Mouse (Mus musculus) heart, adult 2 months (tissue): ENCODE measurements around the gene Gm37240. TPM values are rescaled to one million over a fixed set of nuclear protein-coding genes. Genes with fewer than 3 reads are reported as not detected.

Source experiments
- DNase-seq, 2 experiments: peaks; one replicate each; pipeline ENCODE4 v3.0.0; 2021
- H3K27ac ChIP-seq: fragments of 200-600 bp; 2 replicates; pipeline ENCODE4 v1.8.1; 2022
- H3K27me3 ChIP-seq: fragments of 200-500 bp; 2 replicates; pipeline ENCODE4 v1.6.1; 2012; ENCODE audit warnings: mild to moderate bottlenecking, low read length, inconsistent platforms, mixed read lengths; ENCODE audit not compliant: control insufficient read depth, insufficient read depth
- H3K36me3 ChIP-seq: fragments of 200-500 bp; 2 replicates; pipeline ENCODE4 v1.6.1; 2012; ENCODE audit warnings: low read length, inconsistent platforms; ENCODE audit not compliant: control insufficient read depth, insufficient read depth
- H3K4me1 ChIP-seq: fragments of 200-500 bp; 2 replicates; pipeline ENCODE4 v1.6.1; 2011; ENCODE audit warnings: low read length; ENCODE audit not compliant: control insufficient read depth, insufficient read depth
- H3K4me3 ChIP-seq: fragments of 200-600 bp; 2 replicates; pipeline ENCODE4 v1.8.1; 2022
- H3K79me2 ChIP-seq: fragments of 200-500 bp; replicated peaks from 2 replicates; pipeline ENCODE4 v1.6.1; 2012; ENCODE audit warnings: mild to moderate bottlenecking, inconsistent platforms, low read length, moderate library complexity, mixed read lengths; ENCODE audit not compliant: control insufficient read depth, insufficient read depth
- H3K9ac ChIP-seq: fragments of 200-500 bp; 2 replicates; pipeline ENCODE4 v1.6.1; 2012; ENCODE audit warnings: low read depth, mild to moderate bottlenecking, control low read depth, inconsistent platforms, low read length, mixed read lengths
- CTCF ChIP-seq: fragments of 200-600 bp; IDR thresholded peaks from 2 replicates; pipeline ENCODE4 v1.8.1; 2022; ENCODE audit warnings: antibody characterized with exemption, mild to moderate bottlenecking, moderate library complexity
- EP300 ChIP-seq: fragments of 200-500 bp; IDR thresholded peaks from 2 replicates; pipeline ENCODE4 v1.6.1; 2011; ENCODE audit warnings: low read depth, low read length, control low read depth; ENCODE audit not compliant: insufficient read depth
- POLR2A ChIP-seq: fragments of 200-500 bp; IDR thresholded peaks from 2 replicates; pipeline ENCODE4 v1.6.1; 2011; ENCODE audit warnings: mild to moderate bottlenecking, low read depth, low read length, control low read depth; ENCODE audit not compliant: insufficient read depth
- WGBS: fragments of 180-500 bp; shearing (Covaris S2); methylation state at CpG from one replicate; pipeline ENCODE4 v1.1.7; 2018; 5-methylcytosine and 5-hydroxymethylcytosine counted together
- intact Hi-C: fragments of 180-260 bp; cut with DNase I; formaldehyde crosslinking; loops from one replicate; pipeline ENCODE4 v1.15.1; 2025
- polyA plus RNA-seq: library from polyadenylated mRNA; depleted of rRNA; stranded (reverse); fragments of >200 nt; gene quantifications from 2 replicates; pipeline ENCODE4 v1.2.3, GENCODE M21; 2012
- total RNA-seq, 2 experiments: library from RNA; stranded (reverse); gene quantifications; 2 replicates each; pipeline ENCODE4 v1.2.3; 2021

The Gm37240 gene
- total and polyA plus RNA-seq, 3 experiments = 25.0 to 45.3 (median 36.6) TPM

DNA sequence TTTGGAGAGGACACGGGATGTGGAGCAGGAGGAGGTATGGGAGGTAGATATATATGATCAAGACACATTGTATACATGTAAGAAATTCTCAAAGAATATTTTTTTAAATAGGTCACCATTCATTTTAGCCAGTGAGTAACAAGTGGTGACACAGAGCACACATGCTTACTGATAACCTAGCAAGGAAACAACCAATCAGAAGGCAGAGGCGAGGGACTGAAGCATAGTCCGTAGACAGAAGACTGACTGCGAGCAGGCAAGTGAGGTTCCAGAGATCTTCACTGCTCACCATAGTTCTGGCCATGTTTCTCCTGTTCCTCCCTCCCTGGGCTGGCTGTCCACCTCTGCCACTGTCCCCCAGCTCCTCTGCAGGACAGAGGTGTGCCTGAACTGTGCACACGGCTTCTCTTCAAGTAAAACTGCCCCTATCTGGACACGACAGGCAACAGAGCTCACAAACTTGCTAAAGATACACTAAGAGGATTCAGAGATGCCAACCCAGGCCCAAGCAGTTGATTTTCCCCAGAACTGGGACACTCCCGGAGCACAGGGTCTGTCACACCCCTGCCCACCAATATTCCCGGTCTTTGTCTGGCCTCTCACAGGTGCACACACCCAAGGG is 207.9 kb downstream of the Gm37240 start:
- no peaks in the 10 kb centered on the region for H3K27me3 ChIP-seq
- no peaks in the 10 kb centered on the region for H3K79me2 ChIP-seq
- no peak overlapping the region for H3K4me3 ChIP-seq
- H3K27ac ChIP-seq = no peak overlapping the region
- no peak for TF ChIP-seq CTCF
- TF ChIP-seq POLR2A = no peak
- TF ChIP-seq EP300 = no peak
- intact Hi-C loops = no loop called here
- no peaks in the 10 kb centered on the region for H3K36me3 ChIP-seq
- 65% methylated on average over 8 of the region's 8 CpGs for WGBS
- DNase-seq = no peak
- H3K4me1 ChIP-seq = no peaks in the 10 kb centered on the region
- no peak overlapping the region for H3K9ac ChIP-seq

- H3K4me3 ChIP-seq = no peak overlapping the region
- no peak for DNase-seq
- H3K36me3 ChIP-seq = no peaks in the 10 kb centered on the region
- H3K27ac ChIP-seq = no peak overlapping the region
- no peaks in the 10 kb centered on the region for H3K79me2 ChIP-seq
- 78% methylated on average over 3 of the region's 3 CpGs for WGBS
- no peak overlapping the region for H3K9ac ChIP-seq
- H3K27me3 ChIP-seq = no peaks in the 10 kb centered on the region
- intact Hi-C loops = no loop called here
- TF ChIP-seq POLR2A (no peak), EP300 (no peak), CTCF (no peak)
- H3K4me1 ChIP-seq = no peaks in the 10 kb centered on the region
Observed at GRCm38 (mm10) chr3:85677952-85678351, 209.4 kb downstream of the Gm37240 start.

DNA sequence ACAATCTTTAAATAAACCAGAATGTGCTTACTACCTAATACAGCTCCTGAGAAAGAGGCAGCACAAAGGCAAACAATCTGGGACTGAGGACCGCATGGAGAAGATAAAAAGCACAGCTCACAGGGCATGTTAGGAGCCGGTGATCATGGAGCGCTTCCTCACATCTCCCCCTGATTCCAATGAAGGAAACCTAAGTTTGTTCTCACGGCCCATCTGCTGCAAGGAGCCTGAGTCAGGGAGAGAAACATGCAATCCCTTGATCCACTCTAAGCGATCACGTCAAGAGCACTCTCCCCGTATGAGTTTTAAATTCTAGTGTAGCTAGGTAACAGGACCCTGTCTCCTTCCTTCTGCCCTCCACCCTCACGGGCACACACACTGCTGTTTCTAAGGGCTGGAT is 210.2 kb downstream of the Gm37240 start:
- Histone ChIP-seq H3K4me1 (no peaks in the 10 kb centered on the region), H3K27me3 (no peaks in the 10 kb centered on the region), H3K27ac (no peak overlapping the region), H3K9ac (no peak overlapping the region), H3K79me2 (no peaks in the 10 kb centered on the region), H3K36me3 (no peaks in the 10 kb centered on the region), H3K4me3 (no peak overlapping the region)
- TF ChIP-seq POLR2A (no peak), CTCF (no peak), EP300 (no peak)
- no peak for DNase-seq
- WGBS = 74% methylated on average over 8 of the region's 8 CpGs
- intact Hi-C loops = no loop called here

- WGBS = 84% methylated on average over 6 of the region's 6 CpGs
- H3K27me3 ChIP-seq = no peaks in the 10 kb centered on the region
- no peak overlapping the region for H3K4me3 ChIP-seq
- H3K27ac ChIP-seq = no peak overlapping the region
- H3K4me1 ChIP-seq = peaks cover 1% of the 10 kb centered on the region; the same call in 1 of the 2 replicates
- intact Hi-C loops = no loop called here
- TF ChIP-seq CTCF = no peak
- TF ChIP-seq EP300 = no peak
- TF ChIP-seq POLR2A = no peak
- no peaks in the 10 kb centered on the region for H3K36me3 ChIP-seq
- no peak overlapping the region for H3K9ac ChIP-seq
- no peak for DNase-seq
- H3K79me2 ChIP-seq = no peaks in the 10 kb centered on the region
Observed at GRCm38 (mm10) chr3:85669844-85670243, 217.5 kb downstream of the Gm37240 start.

DNA sequence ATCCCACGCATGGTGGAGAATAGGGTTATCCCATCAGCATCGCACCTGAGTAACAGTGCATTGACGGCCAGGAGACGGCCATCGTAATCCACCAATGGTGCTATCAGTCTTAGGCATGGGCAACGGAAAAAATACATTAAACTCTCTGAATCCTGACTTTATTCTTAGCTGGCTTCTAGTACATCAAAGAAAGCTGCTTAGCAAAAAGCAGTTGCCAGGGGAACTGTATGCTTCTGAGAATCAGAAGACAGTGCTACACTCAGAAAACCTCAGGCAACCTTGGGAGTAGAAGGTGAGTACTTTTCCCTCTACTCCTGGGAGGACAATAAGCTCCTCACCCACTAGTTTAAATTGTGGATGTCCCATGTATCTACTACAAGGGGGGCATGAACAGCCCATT is 219.6 kb downstream of the Gm37240 start:
- peaks cover 1% of the 10 kb centered on the region; the same call in 1 of the 2 replicates for H3K4me1 ChIP-seq
- TF ChIP-seq POLR2A (no peak), EP300 (no peak), CTCF (no peak)
- WGBS = 93% methylated on average over 6 of the region's 6 CpGs
- H3K4me3 ChIP-seq = no peak overlapping the region
- intact Hi-C loops = no loop called here
- no peak for DNase-seq
- H3K27me3 ChIP-seq = no peaks in the 10 kb centered on the region
- H3K79me2 ChIP-seq = no peaks in the 10 kb centered on the region
- H3K9ac ChIP-seq = no peak overlapping the region
- no peaks in the 10 kb centered on the region for H3K36me3 ChIP-seq
- no peak overlapping the region for H3K27ac ChIP-seq

DNA sequence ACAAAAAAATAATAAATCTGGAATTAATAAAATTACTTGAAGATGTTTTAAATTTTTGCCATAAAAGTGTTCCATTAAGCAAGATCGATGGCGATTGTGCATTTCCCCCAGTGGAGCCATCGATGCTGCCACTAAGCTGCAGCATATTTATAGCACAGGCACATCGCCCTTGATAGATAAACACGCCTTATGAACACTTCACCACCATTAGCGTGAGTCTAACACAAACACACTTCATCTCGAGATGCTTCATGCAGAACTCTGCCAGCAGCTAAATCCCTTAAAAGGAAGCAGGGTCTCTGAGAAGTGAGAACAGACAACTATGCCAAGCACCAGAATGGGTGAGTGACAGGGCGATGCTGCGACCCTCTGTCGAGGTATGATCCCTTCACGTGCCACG is 220.6 kb downstream of the Gm37240 start:
- Histone ChIP-seq H3K27me3 (no peaks in the 10 kb centered on the region), H3K4me3 (no peak overlapping the region), H3K27ac (peak overlapping the region; percentile 12; the same call in 1 of the 2 replicates), H3K4me1 (peaks cover 1% of the 10 kb centered on the region; the same call in 1 of the 2 replicates), H3K36me3 (no peaks in the 10 kb centered on the region), H3K9ac (no peak overlapping the region), H3K79me2 (no peaks in the 10 kb centered on the region)
- intact Hi-C loops = no loop called here
- 52% methylated on average over 12 of the region's 12 CpGs for WGBS
- no peak for DNase-seq
- no peak for TF ChIP-seq EP300
- no peak for TF ChIP-seq POLR2A
- no peak for TF ChIP-seq CTCF
